Mouse (Mus musculus): Measurements from ENCODE around the gene Tmem81. TPM values are rescaled to one million over a fixed set of nuclear protein-coding genes. Genes with fewer than 3 reads are reported as not detected.
A peak's percentile ranks its signal among the peaks of the same experiment; 100 is the strongest.

Tmem81 gene
- polyA plus RNA-seq, 1 experiment from 2014 or later: 0.86 TPM

DNA sequence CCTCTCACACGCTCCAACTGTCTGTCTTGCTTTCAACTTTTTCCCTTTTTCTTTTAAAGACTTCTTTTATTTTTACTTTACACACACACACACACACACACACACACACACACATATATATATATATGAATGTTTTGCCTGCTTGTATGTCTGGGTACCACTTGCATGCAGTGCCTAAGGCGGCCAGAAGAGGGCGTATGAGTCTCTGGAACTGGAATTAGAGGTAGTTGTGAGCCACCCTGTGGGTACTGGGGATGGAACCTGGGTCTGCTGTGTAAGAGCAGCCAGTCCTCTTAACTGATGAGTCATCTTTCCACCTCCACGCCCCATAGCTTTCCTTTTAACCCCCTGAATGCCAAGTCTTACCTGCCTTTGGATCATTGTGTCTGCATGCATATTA lies 17.9 kb downstream of the Tmem81 start:
- WGBS: 31% methylated on average over 4 of the region's 4 CpGs
- no peak overlapping the region for H3K27ac ChIP-seq (ENCODE audit: low read depth, low read length)
- ATAC-seq (ENCODE audit: low FRiP score): no peak
- no peaks in the 10 kb centered on the region for H3K36me3 ChIP-seq (ENCODE audit: control insufficient read depth, insufficient read depth, low read length)
- no peak overlapping the region for H3K4me2 ChIP-seq
- H3K9me3 ChIP-seq (ENCODE audit: control insufficient read depth, low read length): no peaks in the 10 kb centered on the region
- peak; percentile 45 for DNase-seq (ENCODE audit: low spot score, missing footprints)
- H3K27me3 ChIP-seq (ENCODE audit: control insufficient read depth, insufficient read depth, low read length): no peaks in the 10 kb centered on the region
- H3K4me1 ChIP-seq (ENCODE audit: control insufficient read depth, insufficient read depth, low read length): peaks cover 5% of the 10 kb centered on the region
- no peak overlapping the region for H3K9ac ChIP-seq (ENCODE audit: low read length)
- H3K4me3 ChIP-seq (ENCODE audit: low read depth, low read length): no peak overlapping the region

DNA sequence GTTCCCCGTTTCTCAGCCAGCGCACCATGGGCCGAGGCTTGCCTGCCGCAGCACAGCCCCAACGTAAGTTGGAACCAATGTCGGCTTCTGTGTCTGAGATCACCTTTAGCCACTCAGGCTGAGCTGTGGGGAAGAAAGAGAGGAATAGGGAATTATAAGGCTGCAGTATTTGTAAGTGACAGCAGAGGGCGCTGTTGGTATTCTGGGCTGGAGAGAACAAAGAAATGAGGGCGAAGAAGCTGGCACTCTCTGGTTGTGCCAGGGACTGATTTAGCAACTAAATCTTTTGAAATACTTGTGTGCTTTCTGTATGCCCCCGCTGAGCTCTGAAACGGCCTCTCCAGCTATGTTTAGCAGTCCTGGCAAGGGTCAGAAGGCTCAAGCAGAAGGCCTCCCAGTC lies 19.8 kb downstream of the Tmem81 start:
- Histone ChIP-seq H3K4me1 (ENCODE audit: control insufficient read depth, insufficient read depth, low read length) (peaks cover 10% of the 10 kb centered on the region), H3K36me3 (ENCODE audit: control insufficient read depth, insufficient read depth, low read length) (no peaks in the 10 kb centered on the region), H3K27ac (ENCODE audit: low read depth, low read length) (no peak overlapping the region; the same call in 1 of the 2 replicates), H3K9me3 (ENCODE audit: control insufficient read depth, low read length) (no peaks in the 10 kb centered on the region), H3K4me2 (no peak overlapping the region), H3K4me3 (ENCODE audit: low read depth, low read length) (no peak overlapping the region), H3K27me3 (ENCODE audit: control insufficient read depth, insufficient read depth, low read length) (no peaks in the 10 kb centered on the region), H3K9ac (ENCODE audit: low read length) (peak overlapping the region; percentile 33; the same call in 1 of the 2 replicates)
- ATAC-seq (ENCODE audit: low FRiP score) (peak; percentile 43; the same call in 1 of the 2 replicates), DNase-seq (ENCODE audit: low spot score, missing footprints) (peak; percentile 99)
- 10% methylated on average over 10 of the region's 10 CpGs for WGBS

DNA sequence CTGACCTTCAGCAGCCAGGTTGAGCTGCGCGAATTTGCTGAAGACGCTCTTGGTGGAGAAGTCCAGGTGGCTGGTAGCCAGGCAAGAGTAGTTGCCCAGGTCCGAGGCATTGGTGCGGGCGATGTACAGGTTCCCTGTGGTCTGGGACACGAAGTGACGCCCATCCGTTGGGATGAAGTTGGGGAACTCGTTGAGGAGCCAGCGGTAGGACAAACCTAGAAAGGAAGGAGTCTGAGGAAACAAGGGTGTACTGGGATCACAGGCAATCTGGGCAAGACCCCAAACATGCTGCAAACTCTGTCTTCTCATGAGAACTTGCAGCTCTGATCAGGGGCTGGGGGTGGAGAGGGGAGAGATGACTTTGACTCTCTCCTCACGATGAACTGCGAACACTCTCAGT lies 22.0 kb downstream of the Tmem81 start:
- no peak for ATAC-seq (ENCODE audit: low FRiP score)
- no peaks in the 10 kb centered on the region for H3K27me3 ChIP-seq (ENCODE audit: control insufficient read depth, insufficient read depth, low read length)
- H3K4me3 ChIP-seq (ENCODE audit: low read depth, low read length): no peak overlapping the region
- H3K27ac ChIP-seq (ENCODE audit: low read depth, low read length): no peak overlapping the region
- 95% methylated on average over 13 of the region's 13 CpGs for WGBS
- no peaks in the 10 kb centered on the region for H3K36me3 ChIP-seq (ENCODE audit: control insufficient read depth, insufficient read depth, low read length)
- DNase-seq (ENCODE audit: low spot score, missing footprints): peak; percentile 81
- H3K4me1 ChIP-seq (ENCODE audit: control insufficient read depth, insufficient read depth, low read length): peaks cover 13% of the 10 kb centered on the region
- no peak overlapping the region for H3K4me2 ChIP-seq
- H3K9ac ChIP-seq (ENCODE audit: low read length): no peak overlapping the region
- no peaks in the 10 kb centered on the region for H3K9me3 ChIP-seq (ENCODE audit: control insufficient read depth, low read length)

DNA sequence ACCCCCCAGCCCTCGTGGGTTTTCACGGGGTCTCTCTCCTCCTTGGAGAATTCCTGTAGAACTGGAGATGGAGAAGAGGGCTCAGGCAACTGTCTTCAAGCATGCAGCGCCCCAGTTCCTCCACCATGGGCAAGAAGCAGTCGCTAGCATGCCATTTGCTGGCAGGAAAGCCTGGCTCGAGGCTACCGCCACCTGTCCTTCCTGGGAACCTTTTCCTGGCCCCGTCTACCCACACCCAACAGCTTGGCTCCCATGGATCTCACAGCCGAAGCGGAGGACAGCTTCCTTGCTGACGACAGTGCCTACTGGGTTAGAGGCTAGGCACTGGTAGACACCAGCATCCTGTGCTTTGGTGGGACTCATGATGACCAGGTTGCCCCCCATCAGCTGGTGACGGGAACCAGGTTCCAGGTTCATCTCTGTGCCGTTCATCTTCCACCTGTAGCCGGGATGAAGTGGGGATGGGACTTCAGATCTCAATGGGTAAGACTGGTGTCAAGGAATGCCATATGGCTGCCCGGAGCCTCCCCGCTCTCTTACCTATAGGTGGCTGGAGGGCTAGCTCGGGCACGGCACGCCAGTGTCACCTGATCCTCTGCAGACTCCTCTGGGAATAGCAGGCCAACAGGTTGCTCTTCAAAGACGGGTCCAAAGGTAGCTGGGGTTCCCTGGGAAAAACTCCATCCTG lies 22.8 kb downstream of the Tmem81 start:
- Histone ChIP-seq H3K4me2 (no peak overlapping the region), H3K4me3 (ENCODE audit: low read depth, low read length) (no peak overlapping the region), H3K36me3 (ENCODE audit: control insufficient read depth, insufficient read depth, low read length) (no peaks in the 10 kb centered on the region), H3K9me3 (ENCODE audit: control insufficient read depth, low read length) (no peaks in the 10 kb centered on the region), H3K4me1 (ENCODE audit: control insufficient read depth, insufficient read depth, low read length) (peaks cover 20% of the 10 kb centered on the region), H3K9ac (ENCODE audit: low read length) (no peak overlapping the region), H3K27ac (ENCODE audit: low read depth, low read length) (no peak overlapping the region), H3K27me3 (ENCODE audit: control insufficient read depth, insufficient read depth, low read length) (no peaks in the 10 kb centered on the region)
- DNase-seq (ENCODE audit: low spot score, missing footprints) (peak; percentile 49), ATAC-seq (ENCODE audit: low FRiP score) (no peak)
- WGBS: 92% methylated on average over 19 of the region's 19 CpGs

DNA sequence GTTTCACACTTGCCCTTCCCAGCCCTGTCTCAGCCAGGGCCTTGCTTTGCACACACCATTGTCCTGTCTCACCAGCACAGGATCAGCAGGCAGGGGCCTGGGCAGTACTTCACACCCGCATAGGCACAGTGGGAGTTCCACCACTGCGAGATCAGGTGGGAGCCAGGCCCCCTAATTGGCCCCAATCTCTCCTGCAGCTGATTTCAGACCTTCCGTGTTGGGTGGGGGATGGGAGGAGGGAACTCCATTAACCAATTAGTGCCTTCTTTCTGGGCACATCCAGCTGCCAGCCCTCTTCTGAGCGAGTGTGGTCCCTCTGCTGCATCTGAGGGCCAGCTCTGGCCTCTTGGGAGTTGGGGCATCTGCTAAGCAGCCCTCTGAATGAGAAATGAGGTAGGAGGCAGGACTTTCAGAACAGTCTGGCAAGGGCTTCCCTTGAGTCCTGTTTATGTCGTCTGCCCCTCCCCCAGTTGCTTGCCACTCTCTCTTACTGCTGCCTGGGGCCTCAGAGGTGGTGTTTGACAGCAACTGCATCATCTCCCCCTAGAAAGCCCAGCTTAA lies 24.7 kb downstream of the Tmem81 start:
- no peak overlapping the region for H3K4me2 ChIP-seq

DNA sequence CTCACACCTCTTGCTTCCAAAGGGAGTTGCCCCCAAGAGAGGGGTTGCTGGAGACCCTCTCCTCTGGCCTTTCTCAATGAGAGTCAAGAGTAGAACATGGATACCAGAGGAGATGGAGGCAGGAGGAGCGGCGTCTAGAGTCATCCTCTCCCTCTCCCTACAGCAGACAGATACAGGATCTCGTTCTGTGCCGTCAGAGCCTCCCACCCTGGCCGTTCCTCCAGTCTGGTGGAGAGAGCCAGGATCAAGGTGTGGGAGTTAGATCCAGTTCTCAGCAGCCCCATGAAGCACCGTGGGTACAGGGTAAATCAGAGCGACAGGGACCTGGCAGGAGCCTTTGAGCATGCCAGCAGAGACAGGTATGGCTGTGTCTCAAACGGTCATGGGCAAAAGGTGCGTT lies 26.5 kb downstream of the Tmem81 start:
- H3K4me1 ChIP-seq (ENCODE audit: control insufficient read depth, insufficient read depth, low read length): peaks cover 20% of the 10 kb centered on the region
- H3K27me3 ChIP-seq (ENCODE audit: control insufficient read depth, insufficient read depth, low read length): no peaks in the 10 kb centered on the region
- H3K9ac ChIP-seq (ENCODE audit: low read length): no peak overlapping the region
- H3K36me3 ChIP-seq (ENCODE audit: control insufficient read depth, insufficient read depth, low read length): no peaks in the 10 kb centered on the region
- H3K9me3 ChIP-seq (ENCODE audit: control insufficient read depth, low read length): no peaks in the 10 kb centered on the region
- ATAC-seq (ENCODE audit: low FRiP score) (no peak), DNase-seq (ENCODE audit: low spot score, missing footprints) (peak; percentile 60)
- no peak overlapping the region for H3K4me3 ChIP-seq (ENCODE audit: low read depth, low read length)
- no peak overlapping the region for H3K4me2 ChIP-seq
- no peak overlapping the region for H3K27ac ChIP-seq (ENCODE audit: low read depth, low read length)
- 73% methylated on average over 9 of the region's 9 CpGs for WGBS

More for the DNA sequence above, 24.7 kb downstream of the Tmem81 start:
- DNase-seq (ENCODE audit: low spot score, missing footprints) (peak; percentile 90), ATAC-seq (ENCODE audit: low FRiP score) (peak; percentile 78)
- no peaks in the 10 kb centered on the region for H3K9me3 ChIP-seq (ENCODE audit: control insufficient read depth, low read length)
- peaks cover 23% of the 10 kb centered on the region for H3K4me1 ChIP-seq (ENCODE audit: control insufficient read depth, insufficient read depth, low read length)
- no peaks in the 10 kb centered on the region for H3K36me3 ChIP-seq (ENCODE audit: control insufficient read depth, insufficient read depth, low read length)
- H3K9ac ChIP-seq (ENCODE audit: low read length): peak overlapping the region; percentile 14; the same call in 1 of the 2 replicates
- no peak overlapping the region for H3K4me3 ChIP-seq (ENCODE audit: low read depth, low read length)
- H3K27ac ChIP-seq (ENCODE audit: low read depth, low read length): peak overlapping the region; percentile 20
- no peaks in the 10 kb centered on the region for H3K27me3 ChIP-seq (ENCODE audit: control insufficient read depth, insufficient read depth, low read length)
- WGBS: 5% methylated on average over 5 of the region's 5 CpGs

DNA sequence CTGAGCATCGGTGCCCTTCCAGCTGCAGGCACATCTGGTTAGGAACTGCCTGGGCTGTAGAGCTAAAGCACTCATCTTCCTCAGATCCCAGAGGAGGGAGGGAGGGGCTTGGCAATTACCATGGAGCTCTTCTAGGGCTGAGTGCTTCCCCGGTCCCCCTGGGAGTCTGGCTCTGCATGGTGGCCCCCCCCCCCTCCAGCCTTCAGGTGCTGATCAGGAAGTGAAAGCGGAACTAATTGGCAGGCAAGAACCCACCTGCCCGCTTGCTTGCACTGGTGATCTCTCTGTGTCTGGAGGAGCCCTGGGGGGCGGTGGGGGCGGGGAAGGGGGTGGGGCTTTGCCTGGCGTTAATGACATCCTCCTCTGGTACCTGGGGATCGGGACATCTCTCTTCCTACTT lies 27.8 kb downstream of the Tmem81 start:
- DNase-seq (ENCODE audit: low spot score, missing footprints): peak; percentile 68
- Histone ChIP-seq H3K36me3 (ENCODE audit: control insufficient read depth, insufficient read depth, low read length) (no peaks in the 10 kb centered on the region), H3K27ac (ENCODE audit: low read depth, low read length) (no peak overlapping the region), H3K9me3 (ENCODE audit: control insufficient read depth, low read length) (no peaks in the 10 kb centered on the region), H3K27me3 (ENCODE audit: control insufficient read depth, insufficient read depth, low read length) (no peaks in the 10 kb centered on the region), H3K4me2 (no peak overlapping the region), H3K9ac (ENCODE audit: low read length) (no peak overlapping the region), H3K4me3 (ENCODE audit: low read depth, low read length) (no peak overlapping the region), H3K4me1 (ENCODE audit: control insufficient read depth, insufficient read depth, low read length) (peaks cover 24% of the 10 kb centered on the region)
- 2% methylated on average over 8 of the region's 8 CpGs for WGBS
- no peak for ATAC-seq (ENCODE audit: low FRiP score)

DNA sequence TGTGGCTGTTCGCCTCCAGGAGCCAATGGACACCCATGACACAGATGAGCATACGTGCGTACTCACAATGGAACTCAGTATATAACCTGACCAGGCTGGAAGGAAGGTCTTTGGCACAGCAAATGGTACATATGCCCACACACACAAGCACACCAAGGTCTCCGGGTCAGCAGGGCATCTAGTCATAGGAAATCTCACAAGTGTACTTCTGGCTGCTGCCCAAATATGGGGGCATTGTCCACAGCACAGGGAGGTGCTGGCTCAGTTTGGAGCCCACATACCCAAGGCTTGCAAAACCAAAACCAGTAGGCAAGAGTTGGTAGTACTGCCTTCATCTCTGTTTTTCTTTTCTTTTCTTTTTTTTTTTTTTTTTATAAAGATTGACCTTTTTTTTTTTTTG lies 29.5 kb downstream of the Tmem81 start:
- no peaks in the 10 kb centered on the region for H3K36me3 ChIP-seq (ENCODE audit: control insufficient read depth, insufficient read depth, low read length)
- H3K27ac ChIP-seq (ENCODE audit: low read depth, low read length): no peak overlapping the region
- DNase-seq (ENCODE audit: low spot score, missing footprints) (no peak), ATAC-seq (ENCODE audit: low FRiP score) (no peak)
- no peak overlapping the region for H3K9ac ChIP-seq (ENCODE audit: low read length)
- no peaks in the 10 kb centered on the region for H3K9me3 ChIP-seq (ENCODE audit: control insufficient read depth, low read length)
- H3K4me1 ChIP-seq (ENCODE audit: control insufficient read depth, insufficient read depth, low read length): peaks cover 22% of the 10 kb centered on the region
- H3K27me3 ChIP-seq (ENCODE audit: control insufficient read depth, insufficient read depth, low read length): no peaks in the 10 kb centered on the region
- 94% methylated on average over 4 of the region's 4 CpGs for WGBS
- no peak overlapping the region for H3K4me2 ChIP-seq
- no peak overlapping the region for H3K4me3 ChIP-seq (ENCODE audit: low read depth, low read length)

DNA sequence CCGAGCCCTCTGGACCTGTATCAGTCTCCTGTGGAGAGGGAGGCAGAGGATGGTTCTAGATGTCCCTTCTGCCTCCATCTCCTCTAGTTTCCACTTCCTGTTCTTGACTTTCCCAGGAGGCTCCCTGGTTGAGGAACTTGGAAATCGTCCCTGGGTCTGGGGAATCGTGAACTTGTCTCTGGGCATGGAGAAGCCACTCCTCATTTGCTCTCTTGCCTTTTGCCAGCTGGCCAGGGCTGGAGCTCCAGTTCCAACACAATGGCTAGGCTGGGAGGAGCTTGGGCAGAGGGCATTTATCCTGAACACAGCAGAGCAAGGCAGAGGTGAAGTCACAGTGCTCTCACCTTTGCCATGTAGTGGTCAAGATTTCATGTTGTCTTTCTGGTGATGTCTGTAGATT lies 30.4 kb downstream of the Tmem81 start:
- H3K4me2 ChIP-seq: no peak overlapping the region
- peaks cover under 1% of the 10 kb centered on the region for H3K27me3 ChIP-seq (ENCODE audit: control insufficient read depth, insufficient read depth, low read length)

More for the DNA sequence above, 30.4 kb downstream of the Tmem81 start:
- 82% methylated on average over 3 of the region's 3 CpGs for WGBS
- Histone ChIP-seq H3K4me3 (ENCODE audit: low read depth, low read length) (no peak overlapping the region), H3K36me3 (ENCODE audit: control insufficient read depth, insufficient read depth, low read length) (no peaks in the 10 kb centered on the region), H3K4me1 (ENCODE audit: control insufficient read depth, insufficient read depth, low read length) (peaks cover 15% of the 10 kb centered on the region), H3K9ac (ENCODE audit: low read length) (no peak overlapping the region), H3K27ac (ENCODE audit: low read depth, low read length) (no peak overlapping the region), H3K9me3 (ENCODE audit: control insufficient read depth, low read length) (no peaks in the 10 kb centered on the region)
- DNase-seq (ENCODE audit: low spot score, missing footprints) (peak; percentile 21), ATAC-seq (ENCODE audit: low FRiP score) (no peak)
